Mouse (Mus musculus): ENCODE data around the gene Atp5j.

- TF ChIP-seq CTCF (IDR thresholded peaks at IDR 0.05; ENCODE audit: low read depth, low read length) (no peak), EP300 (IDR thresholded peaks at IDR 0.05; ENCODE audit: insufficient read depth, low read depth, low read length) (no peak)
Observed at GRCm38 (mm10) chr16:84807874-84808273, 27.6 kb downstream of the Atp5j start.
